Mouse (Mus musculus) layer of hippocampus, adult 11-12 months (tissue): ENCODE results near the gene Myocos.

ENCODE experiments used
- DNase-seq: peaks from one replicate; pipeline ENCODE4 v3.0.0; 2022; ENCODE audit warnings: low spot score

The Myocos gene

DNA sequence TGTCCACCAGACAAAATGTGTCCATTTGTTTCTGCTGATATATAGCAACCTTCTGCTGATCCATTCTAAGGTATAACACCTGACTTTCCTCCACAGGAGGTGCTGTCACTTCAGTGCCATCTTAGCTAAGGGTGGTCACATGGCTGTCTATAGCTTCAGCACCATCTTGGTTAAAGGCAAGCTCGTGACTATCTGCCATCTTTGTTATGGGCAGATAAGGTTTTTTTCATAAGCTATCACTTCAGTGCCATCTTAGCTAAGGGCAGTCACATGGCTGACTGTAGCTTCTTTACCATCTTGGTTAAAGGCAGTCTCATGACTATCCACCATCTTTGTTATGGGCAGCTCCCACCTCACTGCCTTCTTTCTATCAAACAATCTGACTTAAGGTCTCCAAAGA, 42.5 kb downstream of the Myocos start:
- DNase-seq: no peak

- DNase-seq: no peak
Observed at GRCm38 (mm10) chr1:162611191-162611590, 46.8 kb downstream of the Myocos start.

DNA sequence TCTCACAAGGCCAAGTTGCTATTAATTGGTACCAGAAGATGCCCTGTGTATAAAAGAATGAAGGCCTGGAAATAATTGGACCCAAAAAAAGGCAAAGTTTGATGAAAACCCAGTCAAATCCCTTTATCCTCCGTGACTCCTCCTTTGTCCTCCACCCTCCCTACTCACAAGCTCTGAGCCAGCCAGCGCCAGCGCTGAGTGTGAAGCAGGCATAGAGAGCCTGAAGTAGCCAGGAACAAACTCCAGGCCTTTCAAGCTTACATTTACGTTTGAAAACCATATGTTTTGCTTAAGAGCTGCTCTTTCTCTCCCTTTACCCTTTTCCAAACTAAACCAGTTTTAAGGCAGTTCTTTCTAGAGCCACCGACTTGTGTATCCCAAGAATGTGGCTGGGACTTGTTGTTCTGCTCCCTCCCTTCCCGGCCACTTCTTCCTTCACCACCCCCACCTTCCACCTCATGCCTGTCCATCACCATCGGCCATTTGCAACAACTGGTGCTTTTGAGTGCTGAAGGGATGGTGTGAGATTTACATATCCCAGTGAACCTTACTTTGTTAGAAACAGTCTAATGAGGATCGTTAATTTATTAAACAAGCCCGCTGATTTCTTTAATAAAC, 48.3 kb downstream of the Myocos start:
- DNase-seq: no peak

GRCm38 (mm10) chr1:162608127-162608526, 49.9 kb downstream of the Myocos start:
- no peak for DNase-seq

- no peak for DNase-seq
Observed at GRCm38 (mm10) chr1:162601288-162601687, 56.7 kb downstream of the Myocos start.

DNA sequence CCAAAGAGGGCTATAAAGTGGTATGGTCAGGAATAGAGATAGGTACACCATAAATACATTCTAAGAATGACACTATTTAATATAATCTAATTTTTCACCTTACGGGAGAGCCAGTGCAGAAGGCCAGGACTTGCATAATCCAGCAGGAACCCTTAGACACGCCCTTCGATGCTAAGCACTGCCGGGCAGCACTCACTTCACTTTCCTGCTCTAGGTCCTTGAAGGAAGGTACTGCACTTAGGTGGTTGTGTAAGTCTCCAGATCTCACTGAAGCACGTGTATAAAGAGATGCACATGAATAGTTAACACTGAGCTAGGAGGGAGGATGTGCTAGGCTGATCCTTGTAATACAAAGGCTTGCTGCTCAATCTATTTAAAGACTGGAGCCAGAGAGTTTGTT, 58.4 kb downstream of the Myocos start:
- no peak for DNase-seq

- no peak for DNase-seq
Observed at GRCm38 (mm10) chr1:162597379-162598102, 60.5 kb downstream of the Myocos start.
